Mouse (Mus musculus) G1E (cell line): Measurements from ENCODE around the gene 1600012H06Rik. TPM values are rescaled to one million over a fixed set of nuclear protein-coding genes. Genes with fewer than 3 reads are reported as not detected.
A peak's percentile ranks its signal among the peaks of the same experiment; 100 is the strongest.
"Not testable (repeated sequence)": the region's sequence is repeated elsewhere in the genome, so short reads cannot be mapped to it uniquely, and the experiment has no call there.

ENCODE experiments used
- ATAC-seq: 2 replicates; pipeline ENCODE4 v1.8.0; 2016; ENCODE audit warnings: mild to moderate bottlenecking; ENCODE audit not compliant: insufficient number of reproducible peaks, poor library complexity, low FRiP score, severe bottlenecking; ENCODE audit errors: extremely low read depth
- DNase-seq: peaks from one replicate; pipeline ENCODE4 v3.0.0; 2012; ENCODE audit warnings: low spot score
- H3K27me3 ChIP-seq: 2 replicates; pipeline ENCODE4 v1.6.1; 2012; ENCODE audit warnings: mild to moderate bottlenecking, low read length, inconsistent platforms; ENCODE audit not compliant: insufficient read depth
- H3K36me3 ChIP-seq: replicated peaks from 2 replicates; pipeline ENCODE3; 2012; ENCODE audit warnings: mild to moderate bottlenecking, inconsistent platforms
- H3K4me1 ChIP-seq: 2 replicates; pipeline ENCODE4 v1.6.1; 2012; ENCODE audit warnings: low read depth, low read length, inconsistent platforms, mixed read lengths; ENCODE audit not compliant: insufficient read depth
- H3K4me3 ChIP-seq: 2 replicates; pipeline ENCODE4 v1.5.1; 2012; ENCODE audit warnings: low read depth, mild to moderate bottlenecking, inconsistent platforms, low read length, moderate library complexity, mixed read lengths
- H3K9me3 ChIP-seq: replicated peaks from 2 replicates; pipeline ENCODE4 v1.6.1; 2012; ENCODE audit warnings: inconsistent platforms
- CTCF ChIP-seq: IDR thresholded peaks from 2 replicates; pipeline ENCODE4 v1.5.1; 2012; ENCODE audit warnings: low read depth, low read length, inconsistent platforms, mixed read lengths
- GATA1 ChIP-seq: IDR thresholded peaks from 2 replicates; pipeline ENCODE4 v1.6.1; 2012; ENCODE audit warnings: borderline replicate concordance, low read length, inconsistent platforms, mixed read lengths
- GATA2 ChIP-seq: IDR thresholded peaks from 2 replicates; pipeline ENCODE4 v1.6.1; 2012; ENCODE audit warnings: low read depth, low read length, inconsistent platforms, borderline replicate concordance
- POLR2AphosphoS5 ChIP-seq: IDR thresholded peaks from 2 replicates; pipeline ENCODE4 v1.6.1; 2012; ENCODE audit warnings: low read depth, low read length, inconsistent platforms; ENCODE audit not compliant: insufficient replicate concordance
- TAL1 ChIP-seq: conservative IDR thresholded peaks from 2 replicates; pipeline ENCODE4 v1.6.1; 2012; ENCODE audit warnings: low read depth, low read length, inconsistent platforms, mixed read lengths
- polyA plus RNA-seq: library from polyadenylated mRNA; stranded (reverse); fragments of >175 nt; gene quantifications from 2 replicates; pipeline ENCODE4 v1.2.3, GENCODE M21; 2012
- total RNA-seq, 2 experiments: library from RNA; stranded (forward) in 1 of 2; stranded (reverse) in 1 of 2; fragments of 200-1000 nt in 1 of 2; fragments of >200 nt in 1 of 2; fragmentation: Nextera tagmentation in 1 of 2; gene quantifications; 2 replicates each; pipeline ENCODE4 v1.2.3; 2014 to 2017

1600012H06Rik gene
- 12.3 and 16.1 TPM in 2 replicates for total RNA-seq (2014; fragmentation: Nextera tagmentation)
- 18.7 and 19.7 TPM in 2 replicates for total RNA-seq (2017)
- polyA plus RNA-seq, result 1.7 and 2.0 TPM in 2 replicates

DNA sequence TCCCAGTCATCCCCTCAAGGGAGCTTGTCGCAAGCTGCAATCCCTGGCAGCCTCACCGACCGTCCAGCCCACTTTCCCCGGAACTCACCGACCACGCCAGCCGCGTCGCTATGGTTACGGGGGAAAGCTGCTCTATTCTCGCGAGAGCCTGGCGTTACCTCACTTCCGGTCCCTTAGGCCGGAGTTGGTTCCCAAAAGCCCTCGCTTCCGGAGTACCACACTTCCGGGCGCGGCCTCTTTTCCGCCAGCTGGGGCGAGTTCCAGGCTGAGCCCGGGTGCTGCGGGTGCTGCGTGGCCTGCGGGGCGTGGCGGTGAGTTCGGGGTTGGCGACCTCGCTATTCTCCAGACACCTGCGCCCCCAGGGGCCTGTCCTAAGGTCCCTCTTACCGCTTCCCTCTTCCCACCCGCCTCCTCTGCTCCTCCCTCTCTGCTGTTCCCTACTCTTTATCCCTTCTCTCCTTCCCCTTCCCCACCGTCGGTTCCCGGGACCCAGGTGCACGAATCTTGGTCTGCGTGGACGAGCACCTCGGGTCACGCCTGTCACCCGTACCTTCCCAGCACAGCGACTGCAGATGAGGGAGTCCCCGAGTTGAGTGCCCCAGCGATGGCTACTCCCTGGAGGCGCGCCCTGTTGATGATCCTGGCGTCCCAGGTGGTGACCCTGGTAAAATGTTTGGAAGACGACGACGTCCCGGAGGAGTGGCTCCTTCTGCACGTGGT lies at the start of gene 1600012H06Rik, which contains the start of gene Wdr27:
Gene 1600012H06Rik, plus strand, starts transcription at position 176 of the 720 bp plus-strand sequence.
Gene Wdr27, minus strand, starts transcription at position 150 of the 720 bp plus-strand sequence.
- H3K27me3 ChIP-seq, result no peaks in the 10 kb centered on the region; the same call in 1 of the 2 replicates
- no peak for TF ChIP-seq GATA2
- no peak for TF ChIP-seq POLR2AphosphoS5
- TF ChIP-seq TAL1, result no peak
- TF ChIP-seq GATA1, result no peak
- no peak for TF ChIP-seq CTCF

GRCm38 (mm10) chr17:14895058-14895457 lies 47.9 kb upstream of the 1600012H06Rik start:
- peaks cover 21% of the 10 kb centered on the region for H3K27me3 ChIP-seq
- H3K4me1 ChIP-seq, DNase-seq, H3K36me3 ChIP-seq, H3K9me3 ChIP-seq, H3K4me3 ChIP-seq, ATAC-seq: not testable (repeated sequence)

More for the DNA sequence above, at the start of gene 1600012H06Rik, which contains the start of gene Wdr27:
- no peaks in the 10 kb centered on the region for H3K9me3 ChIP-seq
- peak within 1 kb of the TSS; percentile 91 for H3K4me3 ChIP-seq
- peak; percentile 90 for DNase-seq
- peak; percentile 97 for ATAC-seq
- peaks cover 42% of the 10 kb centered on the region for H3K36me3 ChIP-seq
- peaks cover 27% of the 10 kb centered on the region for H3K4me1 ChIP-seq

DNA sequence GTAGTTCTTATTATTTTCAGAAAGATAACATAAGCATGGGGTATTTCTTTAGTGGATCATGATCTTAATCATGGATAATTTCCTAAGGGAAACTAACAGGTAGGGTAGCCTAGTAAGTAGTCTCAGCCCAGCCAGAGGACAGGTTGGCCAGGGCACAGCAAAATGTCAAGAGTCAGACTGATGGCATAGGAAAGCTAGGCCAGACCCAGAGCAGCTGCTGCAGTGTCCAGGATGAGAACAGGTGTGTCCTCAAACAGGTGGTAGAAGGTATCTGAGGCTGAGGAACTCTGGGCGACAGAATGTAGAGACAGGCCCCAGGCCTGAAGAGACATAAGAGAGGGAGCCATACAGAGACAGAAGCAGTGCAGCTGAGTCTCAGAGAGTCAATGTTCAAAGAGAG lies 44.0 kb upstream of the 1600012H06Rik start:
- DNase-seq (no peak), ATAC-seq (no peak)
- no peaks in the 10 kb centered on the region for H3K9me3 ChIP-seq
- no peak for TF ChIP-seq POLR2AphosphoS5
- no peak for TF ChIP-seq TAL1
- H3K36me3 ChIP-seq, result no peaks in the 10 kb centered on the region
- no peaks in the 10 kb centered on the region for H3K4me1 ChIP-seq
- peaks cover 18% of the 10 kb centered on the region for H3K27me3 ChIP-seq
- no peak overlapping the region for H3K4me3 ChIP-seq

- no peak for DNase-seq
- no peak overlapping the region for H3K4me3 ChIP-seq
- no peak for ATAC-seq
- no peaks in the 10 kb centered on the region for H3K4me1 ChIP-seq
- H3K36me3 ChIP-seq, result no peaks in the 10 kb centered on the region
- peaks cover 30% of the 10 kb centered on the region for H3K27me3 ChIP-seq
- no peaks in the 10 kb centered on the region for H3K9me3 ChIP-seq
- no peak for TF ChIP-seq GATA1
These were observed 39.8 kb upstream of the 1600012H06Rik start for GRCm38 (mm10) chr17:14903212-14903611.

DNA sequence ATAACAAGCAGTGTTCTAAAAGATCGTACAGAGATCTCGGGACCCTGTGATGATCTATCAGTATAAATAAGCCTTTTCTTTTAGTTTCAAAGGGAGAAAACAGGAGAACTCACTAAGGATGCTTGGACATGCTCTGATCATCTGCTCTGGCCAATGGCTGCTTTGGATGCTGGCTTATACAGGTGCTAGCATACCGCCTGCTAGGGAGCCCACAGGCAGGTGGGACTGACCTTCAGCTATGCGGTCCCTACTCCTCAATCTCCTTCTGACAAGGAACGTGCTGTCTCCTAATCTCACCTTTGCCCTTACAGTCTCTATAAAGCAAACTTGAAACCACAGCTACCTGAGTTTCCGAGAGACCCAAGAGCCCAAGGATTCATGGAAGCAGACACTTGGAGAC lies 38.8 kb upstream of the 1600012H06Rik start:
- no peaks in the 10 kb centered on the region for H3K9me3 ChIP-seq
- no peak overlapping the region for H3K4me3 ChIP-seq
- H3K27me3 ChIP-seq, result peaks cover 29% of the 10 kb centered on the region
- no peaks in the 10 kb centered on the region for H3K4me1 ChIP-seq
- TF ChIP-seq POLR2AphosphoS5 (no peak), CTCF (no peak), GATA2 (no peak), TAL1 (no peak), GATA1 (no peak)
- H3K36me3 ChIP-seq, result no peaks in the 10 kb centered on the region
- ATAC-seq, result no peak
- no peak for DNase-seq

GRCm38 (mm10) chr17:14904637-14905265 lies 38.2 kb upstream of the 1600012H06Rik start:
- ATAC-seq (no peak), DNase-seq (no peak)
- TF ChIP-seq GATA2 (no peak), GATA1 (no peak), POLR2AphosphoS5 (no peak), TAL1 (no peak), CTCF (peak; percentile 74)
- no peaks in the 10 kb centered on the region for H3K4me1 ChIP-seq
- H3K4me3 ChIP-seq, result no peak overlapping the region
- H3K9me3 ChIP-seq, result no peaks in the 10 kb centered on the region
- H3K27me3 ChIP-seq, result peaks cover 30% of the 10 kb centered on the region
- H3K36me3 ChIP-seq, result no peaks in the 10 kb centered on the region

DNA sequence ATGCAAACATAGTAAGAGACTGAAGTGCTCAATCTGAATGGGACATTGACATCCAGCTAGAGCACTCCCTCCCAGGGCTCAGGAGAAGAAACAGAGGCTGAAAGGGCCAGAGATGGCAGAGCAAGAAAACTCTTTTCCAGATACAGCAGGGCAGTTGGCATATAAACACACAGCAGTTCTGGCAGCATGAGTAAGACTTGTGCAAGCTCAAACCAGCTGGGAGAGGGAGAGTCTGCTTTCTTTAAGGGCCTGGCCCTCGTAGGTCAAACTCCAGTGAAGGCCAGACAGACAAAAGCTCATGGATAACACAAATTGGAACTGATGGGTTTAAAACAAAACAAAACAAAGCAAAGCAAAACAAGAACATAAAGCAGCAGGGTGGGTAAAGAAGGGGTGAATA lies 36.4 kb upstream of the 1600012H06Rik start:
- ATAC-seq (no peak), DNase-seq (no peak)
- no peak overlapping the region for H3K4me3 ChIP-seq
- no peaks in the 10 kb centered on the region for H3K9me3 ChIP-seq
- no peak for TF ChIP-seq GATA1
- no peak for TF ChIP-seq CTCF
- no peak for TF ChIP-seq POLR2AphosphoS5
- no peak for TF ChIP-seq GATA2
- TF ChIP-seq TAL1, result no peak
- H3K27me3 ChIP-seq, result peaks cover 32% of the 10 kb centered on the region
- no peaks in the 10 kb centered on the region for H3K36me3 ChIP-seq
- H3K4me1 ChIP-seq, result no peaks in the 10 kb centered on the region
